Mouse (Mus musculus): ENCODE results near the gene Gpr25.

Gpr25 gene

DNA sequence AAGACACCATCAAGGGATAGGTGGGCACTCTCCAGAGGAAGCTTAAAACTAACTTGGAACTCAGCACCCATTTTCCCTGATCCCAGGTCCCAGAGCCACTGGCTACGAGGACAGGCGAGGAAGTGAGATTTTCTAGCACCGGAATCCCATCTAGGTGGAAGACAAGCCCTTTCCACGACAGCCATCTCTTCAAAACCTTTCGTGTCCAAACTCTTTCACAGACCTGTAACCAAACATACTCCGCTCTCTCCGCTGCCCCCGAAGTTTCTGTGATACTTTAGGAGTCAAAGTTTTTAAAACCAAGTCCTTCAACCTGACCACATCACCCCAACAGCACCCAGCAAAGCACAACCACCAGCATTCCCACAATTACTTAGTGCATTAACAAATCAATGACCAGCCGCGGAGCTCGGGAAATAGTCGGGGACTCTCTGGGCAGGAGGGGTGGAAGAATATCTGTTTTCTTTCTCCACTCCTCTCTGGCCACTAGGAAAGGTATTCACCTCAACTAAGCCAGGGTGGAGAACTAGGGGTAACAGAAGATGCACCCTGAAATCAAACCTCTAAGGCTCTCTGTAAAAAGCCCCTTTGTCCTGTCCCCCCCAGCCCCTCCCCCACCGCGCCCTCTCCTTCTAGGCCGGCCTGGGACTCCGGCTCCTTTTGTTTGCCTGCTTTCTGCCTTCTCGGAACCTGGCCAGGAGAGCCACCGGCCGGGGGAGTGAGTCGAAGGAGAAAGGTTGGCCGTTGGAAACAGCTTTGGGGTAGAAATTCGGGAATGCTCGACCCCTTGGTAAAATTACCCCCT, 27.5 kb downstream of the Gpr25 start:
- DNase-seq = no peak

- no peak for DNase-seq
Observed at GRCm38 (mm10) chr1:136232285-136232926, 28.3 kb downstream of the Gpr25 start.

GRCm38 (mm10) chr1:136231596-136231995, 29.1 kb downstream of the Gpr25 start:
- DNase-seq = no peak

GRCm38 (mm10) chr1:136230201-136230600, 30.5 kb downstream of the Gpr25 start:
- DNase-seq = peak; percentile 47

GRCm38 (mm10) chr1:136229040-136229373, 31.7 kb downstream of the Gpr25 start:
- no peak for DNase-seq

GRCm38 (mm10) chr1:136228328-136229039, 32.2 kb downstream of the Gpr25 start:
- no peak for DNase-seq

- DNase-seq = no peak
Observed at GRCm38 (mm10) chr1:136227870-136228269, 32.8 kb downstream of the Gpr25 start.

- DNase-seq = no peak
Observed at GRCm38 (mm10) chr1:136226626-136227025, 34.0 kb downstream of the Gpr25 start.

GRCm38 (mm10) chr1:136225846-136226245, 34.8 kb downstream of the Gpr25 start:
- DNase-seq = no peak

GRCm38 (mm10) chr1:136223758-136224342, 36.8 kb downstream of the Gpr25 start:
- no peak for DNase-seq

DNA sequence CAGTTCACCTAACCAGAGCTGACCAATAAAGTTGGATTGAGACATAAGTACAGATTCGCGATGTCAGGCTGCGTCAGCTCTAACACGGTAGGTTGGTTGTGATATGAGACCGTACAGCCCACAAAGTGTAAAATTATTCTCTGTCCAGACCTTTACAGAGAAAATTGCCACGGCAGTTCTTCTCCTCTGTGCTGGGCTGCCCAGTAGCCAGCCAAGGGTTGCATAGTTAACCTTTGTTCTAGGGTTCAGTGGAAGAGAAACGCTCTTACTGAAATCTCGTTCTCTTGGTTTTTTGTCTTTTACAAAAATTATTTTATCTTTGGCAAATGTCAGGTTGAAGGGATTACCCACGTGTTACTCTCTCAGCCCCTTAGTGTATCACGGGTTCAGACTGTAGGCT, 38.3 kb downstream of the Gpr25 start:
- no peak for DNase-seq

DNA sequence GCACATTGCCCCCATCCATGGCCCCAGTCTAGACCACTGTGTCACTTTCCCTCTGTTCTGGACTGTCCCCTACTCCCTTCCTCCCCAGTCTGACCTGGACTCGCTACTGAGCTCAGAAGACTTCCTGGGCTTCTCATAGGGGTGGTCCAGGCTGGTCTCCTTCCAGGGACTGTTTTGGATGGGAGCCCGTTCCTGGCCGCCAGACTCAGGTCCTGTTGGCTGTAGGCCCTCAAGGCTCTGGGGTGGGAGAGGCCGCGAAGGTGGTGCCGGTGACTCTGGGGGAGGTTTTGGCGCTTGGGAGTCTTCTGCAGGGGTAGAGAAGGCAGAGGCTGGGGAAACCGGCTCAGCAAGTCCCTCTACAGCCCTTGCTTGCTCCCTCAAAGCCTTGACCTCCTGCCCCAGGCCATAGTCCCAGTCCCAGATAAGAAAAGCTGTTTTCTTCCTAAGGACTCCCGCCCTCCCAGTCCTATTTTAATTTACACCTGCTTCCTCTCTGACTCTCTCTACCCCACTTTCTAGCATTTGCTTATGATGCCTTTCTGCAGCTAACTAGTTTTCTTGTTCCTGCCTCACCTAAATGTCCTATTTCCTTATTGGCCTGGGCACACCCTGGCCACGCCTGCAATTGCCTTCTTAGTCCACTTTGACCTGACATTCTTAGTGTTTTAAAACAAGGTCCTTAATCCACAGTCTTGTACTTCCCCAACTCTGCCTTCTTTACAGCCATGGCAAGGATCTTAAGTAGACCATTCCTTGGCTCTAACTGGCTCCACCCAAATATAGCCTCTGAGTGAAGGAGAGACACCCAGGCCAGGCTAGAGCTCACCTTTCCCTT, 40.4 kb downstream of the Gpr25 start:
- peak; percentile 26 for DNase-seq

GRCm38 (mm10) chr1:136214304-136214703, 46.4 kb downstream of the Gpr25 start:
- no peak for DNase-seq

DNA sequence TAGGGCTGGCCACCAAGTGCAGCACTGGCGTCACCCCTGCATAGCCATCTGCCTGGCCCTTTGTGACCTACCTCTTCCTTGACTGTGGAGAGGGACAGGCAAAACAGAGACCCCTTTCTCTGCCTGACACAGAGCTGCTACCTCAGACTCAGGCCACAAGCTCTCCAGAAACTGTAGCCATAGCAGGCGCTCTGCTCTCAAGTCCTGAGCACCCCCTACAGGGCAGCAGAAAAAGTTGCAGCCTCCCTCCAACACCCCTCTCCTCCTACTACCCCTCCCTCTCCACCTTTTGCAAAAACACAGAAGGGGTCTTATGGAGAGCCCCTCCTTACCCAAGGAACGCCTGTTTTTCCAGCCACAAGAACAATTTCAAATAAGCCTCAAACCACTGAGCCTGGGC, 47.9 kb downstream of the Gpr25 start, which contains the start of gene Mroh3:
TSS of gene Mroh3 (minus strand) at position 26 of the 400 bp plus-strand sequence.
- peak; percentile 43 for DNase-seq

Data from lung, postnatal 14 days (tissue).